Mouse (Mus musculus): Measurements from ENCODE around the gene Atp6v1a.

GRCm38 (mm10) chr16:44126437-44126836, 13.1 kb downstream of the Atp6v1a start:
- TF ChIP-seq CTCF (IDR thresholded peaks at IDR 0.05; ENCODE audit: borderline replicate concordance, insufficient read depth, low read depth, low read length): no peak
- TF ChIP-seq POLR2A (IDR thresholded peaks at IDR 0.05; ENCODE audit: borderline replicate concordance, insufficient read depth, low read length): no peak

All from cerebellum, adult 2 months (tissue).